Mouse (Mus musculus) MEL (cell line): Measurements from ENCODE around the gene Lypd6b. TPM values are rescaled to one million over a fixed set of nuclear protein-coding genes. Genes with fewer than 3 reads are reported as not detected.

ENCODE experiments used
- DNase-seq: peaks from one replicate; pipeline ENCODE4 v3.0.0; 2011; ENCODE audit warnings: low read depth, low spot score
- H3K27ac ChIP-seq: 2 replicates; pipeline ENCODE4 v1.5.1; 2012; ENCODE audit warnings: low read depth, mild to moderate bottlenecking, control low read depth, low read length, moderate library complexity; ENCODE audit not compliant: control insufficient read depth
- H3K27me3 ChIP-seq, 2 experiments: fragments of 150-350 bp in 1 of 2; sonication (generic) in 1 of 2; 2 replicates each; pipeline ENCODE4 v1.6.1; 2012; ENCODE audit warnings: low read length in 2 of 2, mild to moderate bottlenecking in 2 of 2, improper control_type of control experiment in 1 of 2, moderate library complexity in 1 of 2; ENCODE audit not compliant: insufficient read depth in 2 of 2, control insufficient read depth in 1 of 2
- H3K36me3 ChIP-seq, 2 experiments: 2 replicates each; pipeline ENCODE4 v1.6.1; 2012 to 2014; ENCODE audit warnings: low read length in 2 of 2, improper control_type of control experiment in 1 of 2, inconsistent platforms in 1 of 2, mild to moderate bottlenecking in 1 of 2; ENCODE audit not compliant: insufficient read depth in 2 of 2, control insufficient read depth in 1 of 2
- H3K4me1 ChIP-seq, 2 experiments: fragments of 150-350 bp in 1 of 2; sonication (generic) in 1 of 2; 2 replicates each; pipeline ENCODE4 v1.6.1; 2012; ENCODE audit warnings: low read length in 2 of 2, improper control_type of control experiment in 1 of 2, mild to moderate bottlenecking in 1 of 2; ENCODE audit not compliant: insufficient read depth in 2 of 2, control insufficient read depth in 1 of 2
- H3K4me3 ChIP-seq, 2 experiments: fragments of 150-350 bp in 1 of 2; sonication (generic) in 1 of 2; 2 replicates each; pipeline ENCODE4 v1.5.1; 2012; ENCODE audit warnings: low read depth in 2 of 2, low read length in 2 of 2, mild to moderate bottlenecking in 2 of 2, moderate library complexity in 2 of 2, control low read depth in 1 of 2, improper control_type of control experiment in 1 of 2; ENCODE audit not compliant: control insufficient read depth in 1 of 2, insufficient read depth in 1 of 2
- H3K79me2 ChIP-seq: 2 replicates; pipeline ENCODE4 v1.6.1; 2012; ENCODE audit warnings: mild to moderate bottlenecking, low read length, moderate library complexity; ENCODE audit not compliant: control insufficient read depth, poor library complexity, insufficient read depth
- H3K9ac ChIP-seq: 2 replicates; pipeline ENCODE4 v1.6.1; 2012; ENCODE audit warnings: low read depth, mild to moderate bottlenecking, control low read depth, low read length, moderate library complexity; ENCODE audit not compliant: control insufficient read depth, poor library complexity, severe bottlenecking
- H3K9me3 ChIP-seq: fragments of 150-350 bp; sonication (generic); replicated peaks from 2 replicates; pipeline ENCODE4 v1.6.1; 2012; ENCODE audit warnings: mild to moderate bottlenecking, low read length, improper control_type of control experiment, moderate library complexity; ENCODE audit not compliant: insufficient read depth
- BHLHE40 ChIP-seq: IDR thresholded peaks from 2 replicates; pipeline ENCODE4 v1.6.1; 2012; ENCODE audit warnings: low read depth, mild to moderate bottlenecking, inconsistent platforms, low read length, improper control_type of control experiment, borderline replicate concordance
- CHD1 ChIP-seq: IDR thresholded peaks from 2 replicates; pipeline ENCODE4 v1.6.1; 2012; ENCODE audit warnings: low read depth, mild to moderate bottlenecking, inconsistent platforms, low read length, improper control_type of control experiment
- CHD2 ChIP-seq: IDR thresholded peaks from 2 replicates; pipeline ENCODE4 v1.6.1; 2011; ENCODE audit warnings: low read length, improper control_type of control experiment
- ELF1 ChIP-seq: IDR thresholded peaks from 2 replicates; pipeline ENCODE4 v1.6.1; 2014; ENCODE audit warnings: low read depth, mild to moderate bottlenecking, inconsistent platforms, low read length, improper control_type of control experiment, moderate library complexity
- HCFC1 ChIP-seq: IDR thresholded peaks from 2 replicates; pipeline ENCODE4 v1.6.1; 2012; ENCODE audit warnings: low read depth, mild to moderate bottlenecking, inconsistent platforms, low read length, improper control_type of control experiment, moderate library complexity
- KAT2A ChIP-seq: conservative IDR thresholded peaks from 2 replicates; pipeline ENCODE4 v1.6.1; 2012; ENCODE audit warnings: low read depth, low read length, improper control_type of control experiment, inconsistent platforms
- MAFK ChIP-seq: IDR thresholded peaks from 2 replicates; pipeline ENCODE4 v1.6.1; 2011; ENCODE audit warnings: low read depth, mild to moderate bottlenecking, low read length, improper control_type of control experiment, borderline replicate concordance
- MEF2A ChIP-seq: IDR thresholded peaks from 2 replicates; pipeline ENCODE4 v1.6.1; 2014; ENCODE audit warnings: low read depth, mild to moderate bottlenecking, inconsistent platforms, low read length, improper control_type of control experiment; ENCODE audit not compliant: poor library complexity, insufficient replicate concordance, severe bottlenecking; ENCODE audit errors: extremely low read depth
- MXI1 ChIP-seq: IDR thresholded peaks from 2 replicates; pipeline ENCODE4 v1.6.1; 2011; ENCODE audit warnings: mild to moderate bottlenecking, low read depth, low read length, improper control_type of control experiment
- MYC ChIP-seq: IDR thresholded peaks from 2 replicates; pipeline ENCODE4 v1.6.1; 2011; ENCODE audit warnings: low read depth, mild to moderate bottlenecking, low read length, improper control_type of control experiment, moderate library complexity
- NRF1 ChIP-seq: IDR thresholded peaks from 2 replicates; pipeline ENCODE4 v1.6.1; 2014; ENCODE audit warnings: low read depth, mild to moderate bottlenecking, inconsistent platforms, low read length, improper control_type of control experiment, moderate library complexity; ENCODE audit not compliant: poor library complexity, insufficient read depth, severe bottlenecking
- POLR2AphosphoS2 ChIP-seq: IDR thresholded peaks from 2 replicates; pipeline ENCODE4 v1.6.1; 2011; ENCODE audit warnings: low read length, improper control_type of control experiment
- POLR2AphosphoS5 ChIP-seq: IDR thresholded peaks from 2 replicates; pipeline ENCODE4 v1.6.1; 2012; ENCODE audit warnings: low read depth, borderline replicate concordance, mild to moderate bottlenecking, inconsistent platforms, low read length, moderate library complexity, mixed read lengths
- SMC3 ChIP-seq: IDR thresholded peaks from 2 replicates; pipeline ENCODE4 v1.6.1; 2011; ENCODE audit warnings: low read depth, low read length, improper control_type of control experiment
- TBP ChIP-seq: IDR thresholded peaks from 2 replicates; pipeline ENCODE4 v1.8.0; 2011; ENCODE audit warnings: low read depth, low read length, improper control_type of control experiment
- UBTF ChIP-seq: IDR thresholded peaks from 2 replicates; pipeline ENCODE4 v1.6.1; 2012; ENCODE audit warnings: low read depth, mild to moderate bottlenecking, inconsistent platforms, low read length, improper control_type of control experiment, moderate library complexity, borderline replicate concordance; ENCODE audit not compliant: insufficient read depth
- USF2 ChIP-seq, 2 experiments: IDR thresholded peaks; 2 replicates each; pipeline ENCODE4 v1.6.1; 2011 to 2012; ENCODE audit warnings: improper control_type of control experiment in 2 of 2, low read length in 2 of 2, borderline replicate concordance in 1 of 2, inconsistent platforms in 1 of 2, low read depth in 1 of 2, mild to moderate bottlenecking in 1 of 2; ENCODE audit not compliant: insufficient read depth in 1 of 2
- ZMIZ1 ChIP-seq: IDR thresholded peaks from 2 replicates; pipeline ENCODE4 v1.6.1; 2012; ENCODE audit warnings: low read depth, mild to moderate bottlenecking, inconsistent platforms, low read length, improper control_type of control experiment, moderate library complexity
- ZNF384 ChIP-seq: IDR thresholded peaks from 2 replicates; pipeline ENCODE4 v1.6.1; 2012; ENCODE audit warnings: low read depth, mild to moderate bottlenecking, inconsistent platforms, low read length, improper control_type of control experiment
- polyA plus RNA-seq, 2 experiments: library from polyadenylated mRNA; stranded (reverse) in 1 of 2; unstranded in 1 of 2; fragments of >175 nt in 1 of 2; fragments of >200 nt in 1 of 2; gene quantifications; 2 replicates each; pipeline versions ENCODE4 v1.2.1 to v1.2.4; 2012; ENCODE audit warnings: low replicate concordance in 2 of 2, low read depth in 1 of 2; ENCODE audit not compliant: insufficient read length in 2 of 2, insufficient read depth in 1 of 2, missing spikeins in 1 of 2
- total RNA-seq: library from RNA; depleted of rRNA; stranded (reverse); fragments of 300-350 nt; gene quantifications from 2 replicates; pipeline ENCODE4 v1.2.3, GENCODE M21; 2012

Gene Lypd6b
- total and polyA plus RNA-seq, 3 experiments, result not detected

GRCm38 (mm10) chr2:49804448-49804847 lies 17.0 kb downstream of the Lypd6b start:
- Histone ChIP-seq H3K9me3 (no peaks in the 10 kb centered on the region), H3K4me1 (no peaks in the 10 kb centered on the region), H3K27ac (no peak overlapping the region), H3K27me3 (no peaks in the 10 kb centered on the region), H3K4me3 (no peak overlapping the region), H3K36me3 (no peaks in the 10 kb centered on the region), H3K9ac (no peak overlapping the region), H3K79me2 (no peaks in the 10 kb centered on the region)
- TF ChIP-seq HCFC1, result no peak
- no peak for TF ChIP-seq MEF2A
- TF ChIP-seq POLR2AphosphoS2, result no peak
- TF ChIP-seq MAFK, result no peak
- TF ChIP-seq TBP, result no peak
- TF ChIP-seq BHLHE40, result no peak
- no peak for TF ChIP-seq NRF1
- no peak for TF ChIP-seq USF2 (IDR thresholded peaks at IDR 0.05; ENCODE audit: borderline replicate concordance in 1 of 2, insufficient read depth in 1 of 2, low read depth in 1 of 2, low read length in 2 of 2)
- no peak for TF ChIP-seq KAT2A
- TF ChIP-seq CHD2, result no peak
- TF ChIP-seq SMC3, result no peak
- no peak for DNase-seq

DNA sequence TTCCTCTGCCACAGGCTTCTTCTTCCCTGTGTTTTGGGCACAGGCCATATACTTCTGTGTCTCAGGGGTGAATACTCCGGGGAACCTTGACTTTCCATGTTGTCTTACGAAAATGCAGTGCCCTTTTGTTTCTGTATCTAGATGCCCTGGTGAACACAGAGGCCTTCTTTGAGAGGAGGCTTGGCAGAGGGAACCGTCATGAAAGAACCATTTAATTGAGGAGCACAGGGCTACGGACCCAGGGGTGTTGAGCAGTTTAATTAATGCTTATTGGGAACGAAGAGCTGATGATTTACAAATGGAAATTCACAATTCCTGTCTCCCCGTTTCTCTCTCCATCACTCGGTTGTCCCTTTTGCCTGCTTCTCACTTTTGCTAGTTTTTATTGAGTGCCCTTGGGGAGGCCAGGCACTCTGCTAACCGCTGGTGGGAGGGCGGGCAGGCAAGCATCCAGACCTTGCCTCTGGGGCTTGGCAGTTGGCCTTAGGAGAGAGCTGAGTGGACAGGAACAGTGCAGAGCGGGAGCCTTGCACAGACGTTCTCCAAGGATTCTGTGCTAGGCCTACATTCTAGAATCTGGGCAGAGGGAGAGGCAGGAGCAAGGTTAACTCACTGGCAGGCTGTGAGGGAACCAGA lies 18.4 kb downstream of the Lypd6b start:
- Histone ChIP-seq H3K9me3 (no peaks in the 10 kb centered on the region), H3K79me2 (no peaks in the 10 kb centered on the region), H3K9ac (no peak overlapping the region), H3K4me3 (no peak overlapping the region), H3K27ac (no peak overlapping the region), H3K36me3 (no peaks in the 10 kb centered on the region), H3K4me1 (no peaks in the 10 kb centered on the region), H3K27me3 (no peaks in the 10 kb centered on the region)
- no peak for DNase-seq
- no peak for TF ChIP-seq ZMIZ1
- no peak for TF ChIP-seq CHD1
- no peak for TF ChIP-seq POLR2AphosphoS2
- TF ChIP-seq ELF1, result no peak
- no peak for TF ChIP-seq MYC
- no peak for TF ChIP-seq UBTF
- no peak for TF ChIP-seq POLR2AphosphoS5
- no peak for TF ChIP-seq MXI1
- no peak for TF ChIP-seq CHD2
- TF ChIP-seq USF2 (IDR thresholded peaks at IDR 0.05; ENCODE audit: borderline replicate concordance in 1 of 2, insufficient read depth in 1 of 2, low read depth in 1 of 2, low read length in 2 of 2), result no peak
- TF ChIP-seq ZNF384, result no peak
